Mouse (Mus musculus): Measurements from ENCODE around the gene Casp14. TPM values are rescaled to one million over a fixed set of nuclear protein-coding genes. Genes with fewer than 3 reads are reported as not detected.

Gene Casp14
- polyA plus RNA-seq, 1 experiment from 2014 or later: not detected

GRCm38 (mm10) chr10:78747035-78747721 is 29.1 kb upstream of the Casp14 start:
- DNase-seq (ENCODE audit: low spot score) (peak; percentile 38), ATAC-seq (peak; percentile 64)
- H3K27me3 ChIP-seq (replicated peaks; ENCODE audit: insufficient read depth, low read length): no peaks in the 10 kb centered on the region
- no peak overlapping the region for H3K9ac ChIP-seq (replicated peaks; ENCODE audit: low read depth)
- peak overlapping the region; percentile 14 for H3K4me3 ChIP-seq (ENCODE audit: low read depth, low read length)
- no peaks in the 10 kb centered on the region for H3K9me3 ChIP-seq (ENCODE audit: low read length)
- TF ChIP-seq EP300 (IDR thresholded peaks at IDR 0.05) (no peak), CTCF (IDR thresholded peaks at IDR 0.05) (no peak)
- H3K27ac ChIP-seq (ENCODE audit: low read length): no peak overlapping the region
- H3K4me1 ChIP-seq (ENCODE audit: insufficient read depth, low read depth, low read length): peaks cover 8% of the 10 kb centered on the region; the same call in 1 of the 2 replicates
- 4% methylated on average over 27 of the region's 27 CpGs for whole genome bisulfite sequencing
- H3K36me3 ChIP-seq (ENCODE audit: insufficient read depth, low read length): no peaks in the 10 kb centered on the region
- peak overlapping the region; percentile 55 for H3K4me2 ChIP-seq (replicated peaks; ENCODE audit: low read depth, low read length)

DNA sequence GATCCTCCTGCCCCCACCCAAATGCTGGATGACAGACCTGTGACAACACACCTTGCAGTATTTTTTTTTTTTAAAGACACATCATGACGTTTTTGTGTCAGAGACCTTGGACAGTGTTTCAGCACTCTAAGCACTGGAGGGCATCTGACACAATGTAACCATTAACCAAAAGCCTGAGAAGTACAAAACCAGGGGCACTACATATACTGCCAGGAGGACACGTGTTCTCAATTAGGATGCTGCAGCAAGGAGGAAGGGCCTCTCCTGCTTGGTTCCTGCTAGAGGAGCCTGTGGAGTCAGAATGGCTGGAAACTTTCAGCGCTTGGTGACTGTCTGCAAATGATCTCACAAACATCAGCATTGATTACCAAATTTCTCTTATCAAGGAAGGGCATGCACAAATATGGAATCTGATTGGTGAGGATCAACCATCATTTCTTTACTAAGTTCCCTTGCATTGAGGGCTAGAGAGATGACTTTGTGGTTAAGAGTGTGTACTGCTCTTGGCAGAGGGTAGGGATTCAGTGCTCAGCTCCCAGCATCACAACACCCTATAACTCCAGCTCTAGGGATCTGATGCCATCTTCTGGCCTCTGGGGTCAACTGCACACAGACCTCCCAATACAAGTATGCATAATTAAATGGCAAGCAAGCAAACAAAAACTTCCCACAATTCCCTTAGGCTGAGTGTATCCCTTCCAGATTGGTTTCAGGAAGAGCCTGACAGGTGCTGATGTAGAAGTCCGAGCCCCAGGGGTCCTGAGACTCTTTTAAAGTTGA is 27.5 kb upstream of the Casp14 start:
- Histone ChIP-seq H3K4me3 (ENCODE audit: low read depth, low read length) (no peak overlapping the region), H3K36me3 (ENCODE audit: insufficient read depth, low read length) (no peaks in the 10 kb centered on the region), H3K27me3 (replicated peaks; ENCODE audit: insufficient read depth, low read length) (no peaks in the 10 kb centered on the region), H3K9ac (replicated peaks; ENCODE audit: low read depth) (no peak overlapping the region), H3K4me1 (ENCODE audit: insufficient read depth, low read depth, low read length) (peaks cover 6% of the 10 kb centered on the region; the same call in 1 of the 2 replicates), H3K27ac (ENCODE audit: low read length) (no peak overlapping the region), H3K9me3 (ENCODE audit: low read length) (no peaks in the 10 kb centered on the region), H3K4me2 (replicated peaks; ENCODE audit: low read depth, low read length) (no peak overlapping the region)
- no peak for TF ChIP-seq EP300 (IDR thresholded peaks at IDR 0.05)
- peak; percentile 31; the same call in 1 of the 2 replicates for TF ChIP-seq CTCF (IDR thresholded peaks at IDR 0.05)
- ATAC-seq (no peak), DNase-seq (ENCODE audit: low spot score) (no peak)
- 52% methylated on average over 4 of the region's 4 CpGs for WGBS

- H3K27me3 ChIP-seq (replicated peaks; ENCODE audit: insufficient read depth, low read length): no peaks in the 10 kb centered on the region
- H3K9me3 ChIP-seq (ENCODE audit: low read length): no peaks in the 10 kb centered on the region
- H3K9ac ChIP-seq (replicated peaks; ENCODE audit: low read depth): no peak overlapping the region
- peak; percentile 22 for DNase-seq (ENCODE audit: low spot score)
- TF ChIP-seq EP300 (IDR thresholded peaks at IDR 0.05) (no peak), CTCF (IDR thresholded peaks at IDR 0.05) (peak; percentile 46)
- peaks cover 6% of the 10 kb centered on the region; the same call in 1 of the 2 replicates for H3K4me1 ChIP-seq (ENCODE audit: insufficient read depth, low read depth, low read length)
- ATAC-seq: no peak
- H3K36me3 ChIP-seq (ENCODE audit: insufficient read depth, low read length): no peaks in the 10 kb centered on the region
- H3K4me3 ChIP-seq (ENCODE audit: low read depth, low read length): no peak overlapping the region
- H3K4me2 ChIP-seq (replicated peaks; ENCODE audit: low read depth, low read length): no peak overlapping the region
- H3K27ac ChIP-seq (ENCODE audit: low read length): no peak overlapping the region
Measured at GRCm38 (mm10) chr10:78743721-78744120, 25.6 kb upstream of the Casp14 start.

DNA sequence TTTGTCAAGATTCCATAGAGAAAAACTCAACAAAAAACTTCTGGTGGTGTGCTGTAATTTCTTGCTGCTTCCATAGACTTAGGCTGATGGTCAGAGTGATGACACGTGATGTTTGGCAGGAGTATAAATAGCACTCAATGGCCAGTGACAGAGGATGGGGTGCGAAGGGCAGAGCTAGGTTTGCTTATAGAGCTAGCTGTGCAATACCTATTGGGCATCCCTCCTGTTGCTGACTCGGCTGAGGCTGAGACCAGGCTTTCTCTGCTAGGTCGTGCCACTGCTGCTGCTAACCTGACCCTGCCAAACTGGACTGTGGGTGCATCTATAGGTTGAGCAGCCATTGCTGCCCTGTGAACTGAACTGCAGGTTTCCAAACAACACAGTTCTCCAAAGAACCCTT is 21.7 kb upstream of the Casp14 start:
- Histone ChIP-seq H3K27ac (ENCODE audit: low read length) (no peak overlapping the region), H3K4me2 (replicated peaks; ENCODE audit: low read depth, low read length) (no peak overlapping the region), H3K4me3 (ENCODE audit: low read depth, low read length) (no peak overlapping the region), H3K36me3 (ENCODE audit: insufficient read depth, low read length) (no peaks in the 10 kb centered on the region), H3K9ac (replicated peaks; ENCODE audit: low read depth) (no peak overlapping the region), H3K4me1 (ENCODE audit: insufficient read depth, low read depth, low read length) (no peaks in the 10 kb centered on the region), H3K9me3 (ENCODE audit: low read length) (no peaks in the 10 kb centered on the region), H3K27me3 (replicated peaks; ENCODE audit: insufficient read depth, low read length) (no peaks in the 10 kb centered on the region)
- no peak for ATAC-seq
- TF ChIP-seq EP300 (IDR thresholded peaks at IDR 0.05) (no peak), CTCF (IDR thresholded peaks at IDR 0.05) (no peak)
- DNase-seq (ENCODE audit: low spot score): no peak
- WGBS: 57% methylated on average over 4 of the region's 4 CpGs

GRCm38 (mm10) chr10:78727876-78728275 is 9.8 kb upstream of the Casp14 start:
- no peak for DNase-seq (ENCODE audit: low spot score)
- H3K27me3 ChIP-seq (replicated peaks; ENCODE audit: insufficient read depth, low read length): no peaks in the 10 kb centered on the region
- H3K36me3 ChIP-seq (ENCODE audit: insufficient read depth, low read length): no peaks in the 10 kb centered on the region
- no peak overlapping the region for H3K4me3 ChIP-seq (ENCODE audit: low read depth, low read length)
- no peaks in the 10 kb centered on the region for H3K4me1 ChIP-seq (ENCODE audit: insufficient read depth, low read depth, low read length)
- WGBS: 79% methylated on average over 5 of the region's 5 CpGs
- TF ChIP-seq EP300 (IDR thresholded peaks at IDR 0.05) (no peak), CTCF (IDR thresholded peaks at IDR 0.05) (no peak)
- no peaks in the 10 kb centered on the region for H3K9me3 ChIP-seq (ENCODE audit: low read length)
- no peak overlapping the region for H3K27ac ChIP-seq (ENCODE audit: low read length)
- ATAC-seq: no peak
- no peak overlapping the region for H3K4me2 ChIP-seq (replicated peaks; ENCODE audit: low read depth, low read length)
- no peak overlapping the region for H3K9ac ChIP-seq (replicated peaks; ENCODE audit: low read depth)

DNA sequence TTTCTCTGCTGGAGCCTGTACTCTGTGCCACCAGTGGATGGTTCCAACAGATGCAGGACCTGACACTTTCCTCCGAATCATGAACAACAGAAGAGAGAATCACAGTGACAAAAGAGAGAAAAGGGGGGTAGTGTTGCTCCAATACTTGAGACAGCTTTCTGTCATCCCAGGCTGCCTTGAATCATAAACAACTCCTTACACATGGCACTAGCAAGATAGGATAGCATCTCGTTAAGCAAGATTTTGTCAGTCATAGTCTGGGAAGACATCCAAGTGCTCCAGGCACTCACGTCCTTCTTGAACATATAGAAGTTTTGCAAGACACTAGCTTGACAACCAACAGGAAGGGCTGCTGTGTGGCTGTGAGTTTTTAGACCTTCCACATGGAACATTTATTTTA is 8.9 kb upstream of the Casp14 start:
- Histone ChIP-seq H3K4me1 (ENCODE audit: insufficient read depth, low read depth, low read length) (no peaks in the 10 kb centered on the region), H3K9ac (replicated peaks; ENCODE audit: low read depth) (no peak overlapping the region), H3K36me3 (ENCODE audit: insufficient read depth, low read length) (no peaks in the 10 kb centered on the region), H3K4me3 (ENCODE audit: low read depth, low read length) (no peak overlapping the region), H3K27ac (ENCODE audit: low read length) (no peak overlapping the region), H3K27me3 (replicated peaks; ENCODE audit: insufficient read depth, low read length) (no peaks in the 10 kb centered on the region), H3K9me3 (ENCODE audit: low read length) (no peaks in the 10 kb centered on the region), H3K4me2 (replicated peaks; ENCODE audit: low read depth, low read length) (no peak overlapping the region)
- WGBS: 30% methylated on average over 3 of the region's 3 CpGs
- ATAC-seq (peak; percentile 89), DNase-seq (ENCODE audit: low spot score) (peak; percentile 92)
- no peak for TF ChIP-seq CTCF (IDR thresholded peaks at IDR 0.05)
- peak; percentile 77 for TF ChIP-seq EP300 (IDR thresholded peaks at IDR 0.05)

Measured in lung, postnatal 0 days (tissue).